Mouse (Mus musculus) lung, postnatal 0 days (tissue): ENCODE data around the gene Ablim2. TPM values are rescaled to one million over a fixed set of nuclear protein-coding genes. Genes with fewer than 3 reads are reported as not detected.
A peak's percentile ranks its signal among the peaks of the same experiment; 100 is the strongest.

Source experiments
- ATAC-seq: fragments of 200-750 bp; cut with Nextera tagmentation; 2 replicates; pipeline ENCODE4 v1.8.0; 2017; ENCODE audit warnings: moderate library complexity
- DNase-seq: peaks from one replicate; pipeline ENCODE4 v3.0.0-alpha.2; 2016; ENCODE audit warnings: low spot score
- H3K27ac ChIP-seq: fragments of 300-500 bp; sonication (generic); 2 replicates; pipeline ENCODE4 v1.5.1; 2014; ENCODE audit warnings: antibody characterized with exemption, mild to moderate bottlenecking, low read length, mixed read lengths
- H3K27me3 ChIP-seq: fragments of 300-500 bp; sonication (generic); replicated peaks from 2 replicates; pipeline ENCODE4 v1.6.1; 2014; ENCODE audit warnings: low read length, mixed read lengths; ENCODE audit not compliant: insufficient read depth
- H3K36me3 ChIP-seq: fragments of 300-500 bp; sonication (generic); 2 replicates; pipeline ENCODE4 v1.6.1; 2014; ENCODE audit warnings: low read length, mixed read lengths; ENCODE audit not compliant: insufficient read depth
- H3K4me1 ChIP-seq: fragments of 300-500 bp; sonication (generic); 2 replicates; pipeline ENCODE4 v1.6.1; 2014; ENCODE audit warnings: antibody characterized with exemption, low read depth, low read length, mixed read lengths; ENCODE audit not compliant: insufficient read depth
- H3K4me2 ChIP-seq: fragments of 300-500 bp; sonication (generic); replicated peaks from 2 replicates; pipeline ENCODE4 v1.6.1; 2014; ENCODE audit warnings: low read depth, mild to moderate bottlenecking, low read length, moderate library complexity, mixed read lengths
- H3K4me3 ChIP-seq: fragments of 300-500 bp; sonication (generic); 2 replicates; pipeline ENCODE4 v1.5.1; 2014; ENCODE audit warnings: low read depth, low read length
- H3K9ac ChIP-seq: fragments of 300-500 bp; sonication (generic); replicated peaks from 2 replicates; pipeline ENCODE4 v1.6.1; 2014; ENCODE audit warnings: low read depth, mild to moderate bottlenecking
- H3K9me3 ChIP-seq: fragments of 300-500 bp; sonication (generic); 2 replicates; pipeline ENCODE4 v1.6.1; 2016; ENCODE audit warnings: low read length, mixed read lengths
- CTCF ChIP-seq: IDR thresholded peaks from 2 replicates; pipeline ENCODE4 v1.5.1; 2016; ENCODE audit warnings: antibody characterized with exemption, mild to moderate bottlenecking
- EP300 ChIP-seq: IDR thresholded peaks from 2 replicates; pipeline ENCODE4 v1.6.1; 2016; ENCODE audit warnings: antibody characterized with exemption, mild to moderate bottlenecking, control low read depth
- WGBS: fragments of 180-500 bp; shearing (Covaris S2); extraction: QIAGEN DNeasy Blood & Tissue Kit; methylation state at CpG from one replicate; pipeline ENCODE4 v1.1.7; 2014; 5-methylcytosine and 5-hydroxymethylcytosine counted together
- polyA plus RNA-seq: library from polyadenylated mRNA; unstranded; fragments of >200 nt; fragmentation: Nextera tagmentation; extraction: Ambion mirVana; gene quantifications from 2 replicates; pipeline ENCODE4 v1.2.1, GENCODE M21; 2015

Gene Ablim2
- polyA plus RNA-seq, 1 experiment from 2014 or later = 0.74 TPM

DNA sequence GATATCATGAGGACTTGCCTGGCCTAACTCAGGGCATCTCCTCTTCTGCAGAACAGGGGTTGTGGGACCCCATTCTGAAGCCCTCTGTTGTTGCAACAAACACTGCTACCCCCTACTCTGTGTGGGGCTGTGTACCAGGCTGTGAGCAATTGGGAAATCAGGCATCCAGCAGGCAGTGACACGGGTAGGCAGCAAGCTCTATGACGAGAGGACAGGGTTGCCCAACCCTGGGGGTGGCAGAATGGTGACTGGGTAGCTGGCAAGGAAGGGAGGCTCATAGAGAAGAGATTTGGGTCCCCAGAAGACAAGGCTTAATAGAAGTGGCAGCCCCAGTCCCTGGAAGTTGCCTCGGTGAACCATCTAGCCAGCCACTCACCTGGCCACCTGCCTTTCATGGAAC is 31.8 kb upstream of the Ablim2 start:
- H3K27ac ChIP-seq = no peak overlapping the region
- DNase-seq (no peak), ATAC-seq (no peak)
- TF ChIP-seq CTCF (no peak), EP300 (no peak)
- H3K27me3 ChIP-seq = no peaks in the 10 kb centered on the region
- peaks cover 9% of the 10 kb centered on the region; the same call in 1 of the 2 replicates for H3K4me1 ChIP-seq
- no peak overlapping the region for H3K4me3 ChIP-seq
- no peaks in the 10 kb centered on the region for H3K9me3 ChIP-seq
- 75% methylated on average over 3 of the region's 3 CpGs for WGBS
- no peak overlapping the region for H3K9ac ChIP-seq
- peaks cover 13% of the 10 kb centered on the region; the same call in 1 of the 2 replicates for H3K36me3 ChIP-seq
- no peak overlapping the region for H3K4me2 ChIP-seq

- Histone ChIP-seq H3K4me2 (peak overlapping the region; percentile 55), H3K9me3 (no peaks in the 10 kb centered on the region), H3K4me1 (peaks cover 9% of the 10 kb centered on the region; the same call in 1 of the 2 replicates), H3K36me3 (peaks cover 8% of the 10 kb centered on the region; the same call in 1 of the 2 replicates), H3K27me3 (no peaks in the 10 kb centered on the region), H3K27ac (no peak overlapping the region), H3K9ac (no peak overlapping the region), H3K4me3 (peak overlapping the region; percentile 38; the same call in 1 of the 2 replicates)
- no peak for ATAC-seq
- no peak for TF ChIP-seq EP300
- TF ChIP-seq CTCF = peak; percentile 61
- no peak for DNase-seq
- WGBS = 84% methylated on average over 5 of the region's 5 CpGs
These were observed 30.2 kb upstream of the Ablim2 start for GRCm38 (mm10) chr5:35727447-35727846.

DNA sequence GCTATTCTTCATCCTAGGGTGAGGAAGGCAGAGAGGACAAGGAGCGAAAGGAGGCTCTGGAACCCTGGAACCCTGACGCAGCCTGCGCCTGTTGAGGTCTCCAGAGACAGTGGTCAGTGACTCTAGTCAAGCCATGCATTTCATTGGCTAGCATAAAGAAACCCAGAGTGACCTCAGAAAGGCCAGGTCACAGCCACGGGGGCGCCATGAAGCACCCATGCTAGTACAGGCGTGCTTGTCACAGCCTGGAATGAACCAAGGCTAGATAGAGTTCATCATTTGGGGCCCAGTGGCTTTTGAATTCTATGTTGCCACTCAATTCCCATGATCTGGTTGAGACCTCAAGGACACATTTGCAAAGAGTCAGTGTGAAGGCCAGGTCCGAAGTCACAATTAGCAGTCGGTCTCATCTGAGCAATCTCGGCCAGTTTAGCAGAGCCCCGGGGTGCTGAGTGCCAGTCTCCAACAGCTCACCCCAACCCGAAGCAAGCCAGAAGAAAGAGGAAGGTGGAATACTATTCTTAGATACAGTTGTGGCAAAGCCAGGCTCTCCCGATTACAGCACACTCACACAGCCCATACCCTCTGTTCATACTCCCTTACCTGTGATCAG is 29.2 kb upstream of the Ablim2 start:
- Histone ChIP-seq H3K27me3 (no peaks in the 10 kb centered on the region), H3K9me3 (no peaks in the 10 kb centered on the region), H3K9ac (peak overlapping the region; percentile 46), H3K4me2 (peak overlapping the region; percentile 55), H3K27ac (peak overlapping the region; percentile 89), H3K4me1 (peaks cover 9% of the 10 kb centered on the region; the same call in 1 of the 2 replicates), H3K4me3 (peak overlapping the region; percentile 38), H3K36me3 (no peaks in the 10 kb centered on the region)
- DNase-seq = no peak
- no peak for ATAC-seq
- WGBS = 60% methylated on average over 12 of the region's 12 CpGs
- TF ChIP-seq CTCF = no peak
- no peak for TF ChIP-seq EP300

GRCm38 (mm10) chr5:35728957-35729460 is 28.7 kb upstream of the Ablim2 start:
- H3K9ac ChIP-seq = peak overlapping the region; percentile 46
- peak overlapping the region; percentile 89 for H3K27ac ChIP-seq
- WGBS = 16% methylated on average over 11 of the region's 11 CpGs
- peak overlapping the region; percentile 55 for H3K4me2 ChIP-seq
- H3K4me3 ChIP-seq = peak overlapping the region; percentile 38
- H3K4me1 ChIP-seq = peaks cover 9% of the 10 kb centered on the region; the same call in 1 of the 2 replicates
- H3K27me3 ChIP-seq = no peaks in the 10 kb centered on the region
- DNase-seq (peak; percentile 85), ATAC-seq (peak; percentile 91)
- no peaks in the 10 kb centered on the region for H3K36me3 ChIP-seq
- no peaks in the 10 kb centered on the region for H3K9me3 ChIP-seq
- no peak for TF ChIP-seq EP300
- TF ChIP-seq CTCF = peak; percentile 42

DNA sequence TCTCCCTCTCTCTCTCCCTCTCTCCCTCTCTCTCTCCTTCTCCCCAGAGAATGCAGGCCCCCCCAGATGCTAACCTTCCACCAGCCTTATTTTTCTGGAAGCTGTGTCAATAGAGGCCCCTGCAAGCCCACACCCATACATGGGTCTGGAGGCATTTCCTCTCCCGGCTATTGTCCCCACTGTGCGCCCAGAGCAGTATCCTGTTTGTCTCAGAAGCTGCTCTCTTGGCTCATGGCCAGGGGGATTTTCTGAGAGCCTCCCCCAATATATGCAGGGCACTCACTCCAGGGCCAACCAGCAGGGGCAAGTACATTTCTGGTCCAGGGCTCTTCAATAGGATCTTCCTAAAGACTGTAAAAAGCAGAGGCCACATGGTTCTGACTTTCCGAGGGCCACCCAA is 27.8 kb upstream of the Ablim2 start:
- H3K9ac ChIP-seq = no peak overlapping the region
- no peaks in the 10 kb centered on the region for H3K9me3 ChIP-seq
- TF ChIP-seq CTCF (peak; percentile 34), EP300 (peak; percentile 49; the same call in 1 of the 2 replicates)
- no peak overlapping the region for H3K4me3 ChIP-seq
- peak; percentile 71 for ATAC-seq
- H3K27ac ChIP-seq = peak overlapping the region; percentile 89; the same call in 1 of the 2 replicates
- DNase-seq = peak; percentile 64
- peak overlapping the region; percentile 55; the same call in 1 of the 2 replicates for H3K4me2 ChIP-seq
- H3K27me3 ChIP-seq = no peaks in the 10 kb centered on the region
- 50% methylated on average over 3 of the region's 3 CpGs for WGBS
- H3K36me3 ChIP-seq = no peaks in the 10 kb centered on the region
- peaks cover 9% of the 10 kb centered on the region; the same call in 1 of the 2 replicates for H3K4me1 ChIP-seq

DNA sequence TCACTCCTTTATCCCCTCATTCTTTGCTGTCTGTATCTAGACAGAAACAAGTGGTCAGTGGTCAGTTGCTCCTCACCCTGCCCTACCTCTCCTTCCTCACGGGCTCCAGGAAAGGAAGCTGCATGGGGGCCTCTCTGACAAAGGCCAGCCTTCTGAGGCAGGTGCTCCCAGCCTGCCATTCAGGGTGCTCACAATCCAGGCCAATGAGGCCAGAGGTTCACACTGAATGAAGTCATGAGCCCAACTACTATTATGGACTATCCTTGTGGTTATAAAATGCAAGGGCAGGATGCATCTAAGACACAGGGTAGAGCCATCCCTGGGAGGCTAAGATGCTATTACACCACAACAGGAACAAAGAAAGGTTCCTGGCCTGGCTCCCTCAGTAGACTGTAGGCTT is 27.1 kb upstream of the Ablim2 start:
- no peak overlapping the region for H3K4me3 ChIP-seq
- no peak for DNase-seq
- no peaks in the 10 kb centered on the region for H3K27me3 ChIP-seq
- WGBS = 41% methylated on average over 1 of the region's 1 CpGs
- peaks cover 9% of the 10 kb centered on the region; the same call in 1 of the 2 replicates for H3K4me1 ChIP-seq
- H3K9me3 ChIP-seq = no peaks in the 10 kb centered on the region
- peak overlapping the region; percentile 59; the same call in 1 of the 2 replicates for H3K27ac ChIP-seq
- H3K36me3 ChIP-seq = no peaks in the 10 kb centered on the region
- no peak overlapping the region for H3K4me2 ChIP-seq
- no peak for TF ChIP-seq EP300
- no peak for TF ChIP-seq CTCF
- no peak overlapping the region for H3K9ac ChIP-seq
- ATAC-seq = no peak
